ENCODE assay signal across 9 mouse cellular contexts in the genomic region with DNA sequence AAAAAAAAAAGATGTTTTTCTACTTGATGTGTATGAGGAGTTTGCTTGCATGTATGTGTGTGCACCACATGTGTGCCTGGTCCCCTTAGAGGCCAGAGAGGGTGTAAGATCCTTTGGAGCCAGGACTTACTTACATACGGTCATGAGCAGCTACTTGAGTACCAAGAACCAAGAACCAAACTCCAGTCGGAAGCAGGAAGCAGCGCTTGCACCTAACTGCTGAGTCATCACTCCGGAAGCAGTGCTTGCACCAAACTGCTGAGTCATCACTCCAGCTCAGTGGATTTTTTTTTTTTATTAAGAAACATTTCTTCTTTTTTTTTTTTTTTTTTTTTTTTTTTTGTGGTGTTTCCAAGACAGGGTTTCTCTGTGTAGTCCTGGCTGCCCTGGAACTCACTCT. TPM values are rescaled to one million over a fixed set of nuclear protein-coding genes. Genes with fewer than 3 reads are reported as not detected.
DNase-seq lines count a peak whose midpoint lies in the region; ATAC-seq and TF ChIP-seq lines count a peak whose summit lies in the region.
"Had no signal": no experiment of that assay in that cellular context is flagged by ENCODE, and none has a peak within 500 bp of the region (broad histone marks: within the 10 kb centered on the region; RNA-seq: fewer than 3 reads in every experiment).

No protein-coding gene starts in this region.

- no peaks in the 10 kb centered on the region for H3K9me3 ChIP-seq in lung, embryonic 14.5 days (ENCODE audit: low read depth, low read length)
- H3K9me3 ChIP-seq: limb, embryonic 12.5 days had no signal

- peak; percentile 58 for DNase-seq in lung, embryonic 14.5 days
- no peak for DNase-seq in lung, adult 18-20 months
- DNase-seq in R1 (ENCODE audit: low read depth, low spot score): peak; percentile 91
- DNase-seq in induced T-regulatory cell, adult 2 months (ENCODE audit: low read depth): peak; percentile 67
- DNase-seq in retina, embryonic 14.5 days (ENCODE audit: low spot score): peak; percentile 22
- DNase-seq in thymus, postnatal 25 days: no peak
- no peak for DNase-seq in frontal cortex, postnatal 36 days (ENCODE audit: low spot score in 2 of 2)
- no peak for DNase-seq in layer of hippocampus, adult 9-10 months (ENCODE audit: low spot score)

- H3K36me3 ChIP-seq in lung, embryonic 14.5 days (ENCODE audit: insufficient read depth): no peaks in the 10 kb centered on the region
- H3K36me3 ChIP-seq: limb, embryonic 12.5 days had no signal

- 64% methylated on average over 4 of the region's 4 CpGs for WGBS in lung, embryonic 14.5 days

- peaks cover 5% of the 10 kb centered on the region; the same call in 1 of the 2 replicates for H3K4me1 ChIP-seq in lung, embryonic 14.5 days (ENCODE audit: insufficient read depth)

- no peak overlapping the region for H3K4me2 ChIP-seq in lung, embryonic 14.5 days

- TF ChIP-seq CTCF in lung, embryonic 14.5 days (IDR thresholded peaks at IDR 0.05; ENCODE audit: low read depth): no peak

- H3K27ac ChIP-seq in lung, embryonic 14.5 days (ENCODE audit: low read depth): no peak overlapping the region
- H3K27ac ChIP-seq: limb, embryonic 12.5 days had no signal

- H3K27me3 ChIP-seq in lung, embryonic 14.5 days (ENCODE audit: insufficient read depth, low read length): no peaks in the 10 kb centered on the region

- H3K4me3 ChIP-seq in lung, embryonic 14.5 days (ENCODE audit: low read depth, low read length): no peak overlapping the region
- H3K4me3 ChIP-seq: limb, embryonic 12.5 days had no signal

- H3K9ac ChIP-seq in lung, embryonic 14.5 days: no peak overlapping the region
- H3K9ac ChIP-seq: limb, embryonic 12.5 days had no signal

- ATAC-seq in lung, embryonic 14.5 days (ENCODE audit: insufficient read depth): no peak

RNA-seq across cellular contexts. Expression of a gene that starts 27.4 kb away (rescaled TPM):
- polyA plus RNA-seq in lung, embryonic 14.5 days (2014; fragmentation: Nextera tagmentation; extraction: Ambion mirVana): 1.1 and 1.5 TPM in 2 replicates
- polyA plus RNA-seq: limb, embryonic 12.5 days had no signal

RNA-seq across cellular contexts. Expression of a gene that starts 33.7 kb away (rescaled TPM):
- 14.2 and 15.6 TPM in 2 replicates for polyA plus RNA-seq in lung, embryonic 14.5 days (2014; fragmentation: Nextera tagmentation; extraction: Ambion mirVana)

RNA-seq across cellular contexts. Expression of a gene that starts 56.7 kb away (rescaled TPM):
- 0.13 and 0.76 TPM in 2 replicates for polyA plus RNA-seq in lung, embryonic 14.5 days (2014; fragmentation: Nextera tagmentation; extraction: Ambion mirVana)

Comparison
In these comparisons a context has a peak if more than half of its experiments do, and no peak if none do; other contexts are left out.
1. DNase-seq: peak in lung, embryonic 14.5 days (single experiment), R1 (single experiment), induced T-regulatory cell, adult 2 months (single experiment) and retina, embryonic 14.5 days (single experiment); none in lung, adult 18-20 months (0 of 2), thymus, postnatal 25 days (single experiment), frontal cortex, postnatal 36 days (0 of 2) and layer of hippocampus, adult 9-10 months (single experiment).